Mouse (Mus musculus) heart, postnatal 4 days (tissue): ENCODE results near the gene A630023A22Rik. TPM values are rescaled to one million over a fixed set of nuclear protein-coding genes. Genes with fewer than 3 reads are reported as not detected.

Experiments used
- DNase-seq: peaks from one replicate; pipeline ENCODE4 v3.0.0; 2021
- total RNA-seq, 2 experiments: library from RNA; stranded (reverse); gene quantifications; 2 replicates each; pipeline ENCODE4 v1.2.3; 2021

The A630023A22Rik gene
- not detected for total RNA-seq

- no peak for DNase-seq
These were observed at the start of gene A630023A22Rik for GRCm38 (mm10) chr14:34102601-34103000. A630023A22Rik (minus strand) TSS chr14:34102754.

GRCm38 (mm10) chr14:34152342-34152741 lies 49.8 kb upstream of the A630023A22Rik start, which contains the start of gene Npy4r:
Npy4r (minus strand) TSS chr14:34152489.
- DNase-seq, result peak; percentile 63

GRCm38 (mm10) chr14:34142915-34143314 lies 40.4 kb upstream of the A630023A22Rik start:
- no peak for DNase-seq

GRCm38 (mm10) chr14:34142316-34142715 lies 39.8 kb upstream of the A630023A22Rik start:
- DNase-seq, result no peak

GRCm38 (mm10) chr14:34139671-34140664 lies 37.4 kb upstream of the A630023A22Rik start:
- DNase-seq, result no peak

- DNase-seq, result no peak
These were observed 32.8 kb upstream of the A630023A22Rik start for GRCm38 (mm10) chr14:34135391-34135790.

GRCm38 (mm10) chr14:34131216-34131615 lies 28.7 kb upstream of the A630023A22Rik start:
- no peak for DNase-seq

GRCm38 (mm10) chr14:34121691-34122090 lies 19.1 kb upstream of the A630023A22Rik start:
- no peak for DNase-seq

- DNase-seq, result no peak
These were observed 18.4 kb upstream of the A630023A22Rik start for GRCm38 (mm10) chr14:34120923-34121351.

- DNase-seq, result no peak
These were observed 17.7 kb upstream of the A630023A22Rik start for GRCm38 (mm10) chr14:34120016-34120910.

GRCm38 (mm10) chr14:34119046-34119723 lies 16.6 kb upstream of the A630023A22Rik start:
- DNase-seq, result no peak

- DNase-seq, result no peak
These were observed 11.8 kb upstream of the A630023A22Rik start for GRCm38 (mm10) chr14:34114311-34114710.

- no peak for DNase-seq
These were observed 5.0 kb upstream of the A630023A22Rik start for GRCm38 (mm10) chr14:34107594-34107993.

GRCm38 (mm10) chr14:34106389-34107062 lies 4.0 kb upstream of the A630023A22Rik start:
- DNase-seq, result peak; percentile 65

GRCm38 (mm10) chr14:34104892-34105291 lies 2.3 kb upstream of the A630023A22Rik start:
- peak; percentile 83 for DNase-seq

GRCm38 (mm10) chr14:34103855-34104254 lies 1.3 kb upstream of the A630023A22Rik start:
- DNase-seq, result no peak

GRCm38 (mm10) chr14:34096161-34096560 lies 6.4 kb downstream of the A630023A22Rik start:
- no peak for DNase-seq

- DNase-seq, result no peak
These were observed 9.7 kb downstream of the A630023A22Rik start for GRCm38 (mm10) chr14:34092856-34093255.

- DNase-seq, result no peak
These were observed 11.1 kb downstream of the A630023A22Rik start for GRCm38 (mm10) chr14:34091475-34091874.

GRCm38 (mm10) chr14:34089796-34090195 lies 12.8 kb downstream of the A630023A22Rik start:
- DNase-seq, result no peak

- no peak for DNase-seq
These were observed 14.6 kb downstream of the A630023A22Rik start for GRCm38 (mm10) chr14:34087856-34088398.
